Mouse (Mus musculus): ENCODE data around the gene Srd5a3. TPM values are rescaled to one million over a fixed set of nuclear protein-coding genes. Genes with fewer than 3 reads are reported as not detected.

Srd5a3 gene
- polyA plus RNA-seq, 1 experiment from 2014 or later, result 48.1 TPM

DNA sequence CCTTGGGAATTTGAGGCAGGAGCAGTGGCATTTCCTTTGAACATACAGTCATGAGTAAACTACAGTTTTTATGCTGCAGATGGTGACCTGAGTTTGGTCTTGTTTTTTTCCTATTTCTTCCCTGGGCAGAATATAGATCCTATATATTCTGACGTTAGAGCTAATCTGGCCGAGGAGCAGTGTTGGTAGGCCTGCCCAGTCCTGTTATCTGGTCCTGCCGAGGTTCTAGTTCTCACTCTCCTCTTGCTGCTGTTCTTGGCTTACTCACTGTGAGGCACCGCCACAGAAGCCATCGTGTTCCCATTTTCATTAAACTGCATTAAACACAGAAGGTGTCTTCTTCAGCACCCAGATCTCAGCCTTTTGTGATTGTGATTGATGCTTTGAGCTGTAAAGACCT lies 47.8 kb downstream of the Srd5a3 start:
- DNase-seq (ENCODE audit: low spot score), result no peak
- ATAC-seq, result no peak
- Histone ChIP-seq H3K27ac (ENCODE audit: low read length) (no peak overlapping the region), H3K4me3 (ENCODE audit: low read depth, low read length) (no peak overlapping the region), H3K36me3 (ENCODE audit: insufficient read depth, low read length) (no peaks in the 10 kb centered on the region), H3K9me3 (ENCODE audit: low read length) (no peaks in the 10 kb centered on the region), H3K4me2 (replicated peaks; ENCODE audit: low read depth, low read length) (no peak overlapping the region), H3K27me3 (replicated peaks; ENCODE audit: insufficient read depth, low read length) (no peaks in the 10 kb centered on the region), H3K4me1 (ENCODE audit: insufficient read depth, low read depth, low read length) (peaks cover 14% of the 10 kb centered on the region), H3K9ac (replicated peaks; ENCODE audit: low read depth) (no peak overlapping the region)
- WGBS, result 67% methylated on average over 5 of the region's 5 CpGs
- TF ChIP-seq CTCF (IDR thresholded peaks at IDR 0.05), result no peak
- no peak for TF ChIP-seq EP300 (IDR thresholded peaks at IDR 0.05)

DNA sequence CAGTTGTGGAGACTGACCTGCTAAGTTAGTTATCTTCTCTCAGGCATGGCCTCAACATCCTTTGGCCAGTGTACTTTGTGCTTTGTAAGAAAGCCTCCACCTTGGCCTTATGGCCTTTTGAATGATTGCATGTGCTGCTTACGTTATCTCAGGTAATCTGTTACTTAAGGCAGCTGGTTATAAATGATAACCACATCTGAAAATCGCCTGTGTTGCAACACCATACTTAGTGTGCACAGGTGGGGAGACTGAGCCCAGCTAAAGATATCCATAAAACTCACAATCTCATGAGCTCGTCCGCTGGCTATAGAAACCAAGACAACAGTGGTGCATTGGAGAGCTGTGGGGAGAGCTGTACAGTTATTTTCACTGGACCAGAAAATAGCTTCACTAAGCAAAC lies 50.5 kb downstream of the Srd5a3 start:
- peaks cover 11% of the 10 kb centered on the region; the same call in 1 of the 2 replicates for H3K4me1 ChIP-seq (ENCODE audit: insufficient read depth, low read depth, low read length)
- DNase-seq (ENCODE audit: low spot score), result no peak

DNA sequence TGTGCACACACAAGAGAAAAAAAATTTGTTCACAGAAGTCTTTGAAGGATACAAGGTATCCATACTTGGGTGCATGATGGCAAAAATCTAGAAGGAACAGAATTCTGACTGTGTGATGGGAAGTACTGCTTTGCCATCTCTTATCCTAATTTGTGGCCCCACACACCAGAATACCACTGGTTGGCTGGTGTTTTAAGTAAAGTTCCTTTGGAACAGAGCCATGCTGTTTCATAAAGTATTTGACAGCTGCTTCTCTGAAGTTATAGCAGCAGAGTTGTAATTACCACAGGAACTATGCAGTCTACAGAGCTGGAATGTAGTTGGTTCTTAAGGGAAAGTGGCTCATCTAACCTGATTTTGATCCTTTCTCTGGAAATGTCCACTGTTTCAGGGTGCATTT lies 53.0 kb downstream of the Srd5a3 start:
- Histone ChIP-seq H3K4me1 (ENCODE audit: insufficient read depth, low read depth, low read length) (peaks cover 7% of the 10 kb centered on the region; the same call in 1 of the 2 replicates), H3K36me3 (ENCODE audit: insufficient read depth, low read length) (peaks cover 4% of the 10 kb centered on the region; the same call in 1 of the 2 replicates), H3K27me3 (replicated peaks; ENCODE audit: insufficient read depth, low read length) (no peaks in the 10 kb centered on the region), H3K4me3 (ENCODE audit: low read depth, low read length) (no peak overlapping the region), H3K27ac (ENCODE audit: low read length) (no peak overlapping the region), H3K9ac (replicated peaks; ENCODE audit: low read depth) (no peak overlapping the region), H3K4me2 (replicated peaks; ENCODE audit: low read depth, low read length) (no peak overlapping the region), H3K9me3 (ENCODE audit: low read length) (no peaks in the 10 kb centered on the region)
- no peak for ATAC-seq
- no peak for DNase-seq (ENCODE audit: low spot score)
- no peak for TF ChIP-seq CTCF (IDR thresholded peaks at IDR 0.05)
- TF ChIP-seq EP300 (IDR thresholded peaks at IDR 0.05), result no peak

More for the DNA sequence above, 50.5 kb downstream of the Srd5a3 start:
- Histone ChIP-seq H3K36me3 (ENCODE audit: insufficient read depth, low read length) (no peaks in the 10 kb centered on the region), H3K27me3 (replicated peaks; ENCODE audit: insufficient read depth, low read length) (no peaks in the 10 kb centered on the region), H3K4me3 (ENCODE audit: low read depth, low read length) (no peak overlapping the region), H3K27ac (ENCODE audit: low read length) (no peak overlapping the region), H3K9me3 (ENCODE audit: low read length) (no peaks in the 10 kb centered on the region), H3K4me2 (replicated peaks; ENCODE audit: low read depth, low read length) (no peak overlapping the region), H3K9ac (replicated peaks; ENCODE audit: low read depth) (no peak overlapping the region)
- ATAC-seq, result no peak
- WGBS, result 87% methylated on average over 4 of the region's 4 CpGs
- TF ChIP-seq EP300 (IDR thresholded peaks at IDR 0.05), result no peak
- TF ChIP-seq CTCF (IDR thresholded peaks at IDR 0.05), result no peak

DNA sequence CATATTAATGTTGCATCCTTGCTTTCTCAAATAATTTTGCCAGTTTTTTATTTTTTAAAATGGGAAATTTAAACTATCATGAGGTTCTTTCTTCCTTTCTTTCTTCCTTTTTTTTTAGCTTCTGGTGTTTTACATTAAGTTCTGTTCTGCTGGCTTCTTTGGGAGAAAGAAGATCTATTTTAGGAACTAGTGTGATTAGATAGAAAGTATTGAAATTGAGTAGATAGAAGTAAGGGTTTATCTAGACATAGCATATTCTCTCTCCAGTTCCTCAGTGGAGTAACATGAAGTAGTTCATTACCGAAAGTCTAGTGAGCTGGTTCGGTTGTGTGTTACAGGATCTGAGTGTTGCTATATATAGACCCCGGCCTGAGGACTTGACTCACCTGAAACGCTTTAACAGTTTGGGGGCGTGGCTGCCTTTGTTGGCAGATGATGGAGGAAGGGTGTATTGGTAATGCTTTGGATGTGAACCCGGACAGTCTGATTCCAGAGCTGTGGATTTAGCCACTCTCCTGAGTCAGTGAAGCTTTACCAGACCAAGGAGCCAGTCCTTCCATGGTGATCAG lies 54.4 kb downstream of the Srd5a3 start:
- DNase-seq (ENCODE audit: low spot score) (peak; percentile 77), ATAC-seq (peak; percentile 69)
- peaks cover 4% of the 10 kb centered on the region; the same call in 1 of the 2 replicates for H3K36me3 ChIP-seq (ENCODE audit: insufficient read depth, low read length)
- H3K27ac ChIP-seq (ENCODE audit: low read length), result no peak overlapping the region
- WGBS, result 59% methylated on average over 6 of the region's 6 CpGs
- no peak overlapping the region for H3K4me3 ChIP-seq (ENCODE audit: low read depth, low read length)
- H3K9ac ChIP-seq (replicated peaks; ENCODE audit: low read depth), result no peak overlapping the region
- H3K27me3 ChIP-seq (replicated peaks; ENCODE audit: insufficient read depth, low read length), result no peaks in the 10 kb centered on the region
- TF ChIP-seq EP300 (IDR thresholded peaks at IDR 0.05) (no peak), CTCF (IDR thresholded peaks at IDR 0.05) (no peak)
- H3K4me2 ChIP-seq (replicated peaks; ENCODE audit: low read depth, low read length), result no peak overlapping the region
- peaks cover 7% of the 10 kb centered on the region; the same call in 1 of the 2 replicates for H3K4me1 ChIP-seq (ENCODE audit: insufficient read depth, low read depth, low read length)
- no peaks in the 10 kb centered on the region for H3K9me3 ChIP-seq (ENCODE audit: low read length)

DNA sequence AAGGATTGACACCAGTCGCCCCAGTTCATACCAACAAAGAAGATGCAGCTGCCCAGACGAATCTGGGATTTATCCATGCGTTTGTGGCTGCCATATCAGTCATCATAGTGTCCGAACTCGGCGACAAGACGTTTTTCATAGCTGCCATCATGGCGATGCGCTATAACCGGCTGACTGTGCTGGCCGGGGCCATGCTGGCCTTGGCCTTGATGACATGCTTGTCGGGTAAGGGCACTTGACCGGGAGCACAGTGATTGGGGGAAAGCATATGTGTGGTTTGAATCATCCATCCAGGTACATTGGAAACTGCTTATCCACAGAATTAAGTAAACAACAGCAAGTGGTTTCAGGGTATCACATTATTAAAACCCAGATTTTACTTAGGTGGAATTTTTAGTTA lies 59.3 kb downstream of the Srd5a3 start:
- no peaks in the 10 kb centered on the region for H3K4me1 ChIP-seq (ENCODE audit: insufficient read depth, low read depth, low read length)
- WGBS, result 90% methylated on average over 13 of the region's 13 CpGs

DNA sequence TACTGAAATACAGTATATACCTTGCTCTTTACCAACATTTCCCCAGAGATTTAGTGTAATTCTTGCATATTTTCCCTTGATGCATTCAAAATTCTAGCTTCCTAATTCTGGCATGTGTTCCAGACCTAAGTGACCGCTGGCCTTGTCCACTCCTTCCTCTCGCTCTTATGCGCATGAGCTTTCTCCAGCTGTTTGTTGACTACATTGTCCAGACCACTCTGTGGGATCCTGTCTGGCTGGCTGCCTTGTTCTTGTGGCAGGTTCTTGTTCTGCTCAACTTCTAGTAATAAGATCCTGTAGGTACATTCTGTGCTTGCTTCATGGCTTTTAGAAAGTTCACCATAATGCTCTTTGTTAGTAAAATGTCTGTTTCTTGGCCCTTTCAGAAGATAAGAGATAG lies 63.1 kb downstream of the Srd5a3 start:
- Histone ChIP-seq H3K27ac (ENCODE audit: low read length) (no peak overlapping the region), H3K4me2 (replicated peaks; ENCODE audit: low read depth, low read length) (no peak overlapping the region), H3K36me3 (ENCODE audit: insufficient read depth, low read length) (peaks cover 31% of the 10 kb centered on the region; the same call in 1 of the 2 replicates), H3K9me3 (ENCODE audit: low read length) (no peaks in the 10 kb centered on the region), H3K4me3 (ENCODE audit: low read depth, low read length) (no peak overlapping the region), H3K9ac (replicated peaks; ENCODE audit: low read depth) (no peak overlapping the region), H3K4me1 (ENCODE audit: insufficient read depth, low read depth, low read length) (no peaks in the 10 kb centered on the region), H3K27me3 (replicated peaks; ENCODE audit: insufficient read depth, low read length) (no peaks in the 10 kb centered on the region)
- no peak for TF ChIP-seq CTCF (IDR thresholded peaks at IDR 0.05)
- TF ChIP-seq EP300 (IDR thresholded peaks at IDR 0.05), result no peak
- no peak for ATAC-seq
- 95% methylated on average over 3 of the region's 3 CpGs for WGBS
- DNase-seq (ENCODE audit: low spot score), result no peak

More for the DNA sequence above, 59.3 kb downstream of the Srd5a3 start:
- Histone ChIP-seq H3K9me3 (ENCODE audit: low read length) (no peaks in the 10 kb centered on the region), H3K36me3 (ENCODE audit: insufficient read depth, low read length) (peaks cover 12% of the 10 kb centered on the region; the same call in 1 of the 2 replicates), H3K9ac (replicated peaks; ENCODE audit: low read depth) (no peak overlapping the region), H3K27ac (ENCODE audit: low read length) (no peak overlapping the region), H3K4me3 (ENCODE audit: low read depth, low read length) (no peak overlapping the region), H3K4me2 (replicated peaks; ENCODE audit: low read depth, low read length) (no peak overlapping the region), H3K27me3 (replicated peaks; ENCODE audit: insufficient read depth, low read length) (no peaks in the 10 kb centered on the region)
- no peak for TF ChIP-seq CTCF (IDR thresholded peaks at IDR 0.05)
- TF ChIP-seq EP300 (IDR thresholded peaks at IDR 0.05), result no peak
- ATAC-seq (no peak), DNase-seq (ENCODE audit: low spot score) (no peak)

Other genes starting within 250 kb of the Srd5a3 start
- gene Kdr, start 161.8 kb upstream of the Srd5a3 start, polyA plus RNA-seq (2015; fragmentation: Nextera tagmentation; extraction: Ambion mirVana), result 46.4 and 69.4 TPM in 2 replicates
- gene Tmem165, start 43.6 kb downstream of the Srd5a3 start, polyA plus RNA-seq (2015; fragmentation: Nextera tagmentation; extraction: Ambion mirVana), result 107 and 112 TPM in 2 replicates
- gene Clock, start 164.5 kb downstream of the Srd5a3 start, polyA plus RNA-seq (2015; fragmentation: Nextera tagmentation; extraction: Ambion mirVana), result 11.4 and 11.5 TPM in 2 replicates
- gene Pdcl2, start 190.9 kb downstream of the Srd5a3 start, polyA plus RNA-seq (2015; fragmentation: Nextera tagmentation; extraction: Ambion mirVana), result not detected in 2 replicates
- gene Nmu, start 223.5 kb downstream of the Srd5a3 start, polyA plus RNA-seq (2015; fragmentation: Nextera tagmentation; extraction: Ambion mirVana), result 0.29 TPM in 2 replicates

All from lung, postnatal 0 days (tissue).